Mouse (Mus musculus): ENCODE measurements around the gene Vmn1r199. TPM values are rescaled to one million over a fixed set of nuclear protein-coding genes. Genes with fewer than 3 reads are reported as not detected.

Vmn1r199 gene
- polyA plus RNA-seq, 1 experiment from 2014 or later, result not detected

DNA sequence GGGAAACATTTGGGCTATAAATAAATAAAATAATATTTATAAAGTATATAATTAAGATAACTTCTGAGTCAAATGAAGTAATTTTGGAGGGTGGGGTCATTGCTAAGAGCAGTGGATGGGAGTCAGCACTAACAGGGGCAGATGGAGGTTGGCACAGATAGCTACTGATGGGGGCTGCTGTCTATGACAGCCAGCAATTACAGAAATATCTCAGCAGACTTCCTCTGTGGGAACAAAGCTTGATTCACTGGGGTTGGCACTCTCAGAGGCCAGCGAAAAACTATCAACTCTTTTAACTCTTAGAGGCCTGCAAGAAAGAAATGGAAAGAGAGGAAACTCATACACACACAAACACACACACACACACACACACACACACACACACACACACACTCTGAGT lies 23.4 kb downstream of the Vmn1r199 start:
- 76% methylated on average over 1 of the region's 1 CpGs for WGBS
- no peaks in the 10 kb centered on the region; the same call in 1 of the 2 replicates for H3K9me3 ChIP-seq (ENCODE audit: control insufficient read depth, low read length)
- no peaks in the 10 kb centered on the region for H3K36me3 ChIP-seq (ENCODE audit: control insufficient read depth, insufficient read depth, low read length)
- ATAC-seq (ENCODE audit: low read depth), result no peak
- no peaks in the 10 kb centered on the region for H3K27me3 ChIP-seq (ENCODE audit: control insufficient read depth, insufficient read depth, low read length)
- H3K27ac ChIP-seq (ENCODE audit: low read depth, low read length), result no peak overlapping the region
- no peak overlapping the region for H3K9ac ChIP-seq (replicated peaks; ENCODE audit: low read depth, low read length)
- no peak overlapping the region for H3K4me3 ChIP-seq (ENCODE audit: low read depth, low read length)
- no peaks in the 10 kb centered on the region for H3K4me1 ChIP-seq (ENCODE audit: control insufficient read depth, insufficient read depth, low read length)
- H3K4me2 ChIP-seq (ENCODE audit: low read depth, low read length), result no peak overlapping the region

Other genes starting within 250 kb of the Vmn1r199 start
- not detected in 2 replicates for gene Vmn1r191, start 195.8 kb upstream of the Vmn1r199 start, polyA plus RNA-seq (2014; fragmentation: Nextera tagmentation; extraction: Ambion mirVana)
- not detected in 2 replicates for gene Vmn1r192, start 188.7 kb upstream of the Vmn1r199 start, polyA plus RNA-seq (2014; fragmentation: Nextera tagmentation; extraction: Ambion mirVana)
- 0.15 TPM in 1 of 2 replicates, not detected in the other for gene Vmn1r193, start 156.7 kb upstream of the Vmn1r199 start, polyA plus RNA-seq (2014; fragmentation: Nextera tagmentation; extraction: Ambion mirVana)
- not detected in 2 replicates for gene Vmn1r194, start 135.6 kb upstream of the Vmn1r199 start, polyA plus RNA-seq (2014; fragmentation: Nextera tagmentation; extraction: Ambion mirVana)
- gene Vmn1r195, start 109.3 kb upstream of the Vmn1r199 start, polyA plus RNA-seq (2014; fragmentation: Nextera tagmentation; extraction: Ambion mirVana), result not detected in 2 replicates
- not detected in 2 replicates for gene Vmn1r196, start 89.9 kb upstream of the Vmn1r199 start, polyA plus RNA-seq (2014; fragmentation: Nextera tagmentation; extraction: Ambion mirVana)
- not detected in 2 replicates for gene Vmn1r197, start 55.2 kb upstream of the Vmn1r199 start, polyA plus RNA-seq (2014; fragmentation: Nextera tagmentation; extraction: Ambion mirVana)
- gene Vmn1r198, start 29.5 kb upstream of the Vmn1r199 start, polyA plus RNA-seq (2014; fragmentation: Nextera tagmentation; extraction: Ambion mirVana), result not detected in 2 replicates
- not detected in 2 replicates for gene Vmn1r200, start 10.6 kb downstream of the Vmn1r199 start, polyA plus RNA-seq (2014; fragmentation: Nextera tagmentation; extraction: Ambion mirVana)
- gene Vmn1r201, start 92.1 kb downstream of the Vmn1r199 start, polyA plus RNA-seq (2014; fragmentation: Nextera tagmentation; extraction: Ambion mirVana), result not detected in 2 replicates
- not detected in 2 replicates for gene Vmn1r202, start 125.6 kb downstream of the Vmn1r199 start, polyA plus RNA-seq (2014; fragmentation: Nextera tagmentation; extraction: Ambion mirVana)
- gene Vmn1r203, start 138.3 kb downstream of the Vmn1r199 start, polyA plus RNA-seq (2014; fragmentation: Nextera tagmentation; extraction: Ambion mirVana), result not detected in 2 replicates
- gene Vmn1r204, start 173.4 kb downstream of the Vmn1r199 start, polyA plus RNA-seq (2014; fragmentation: Nextera tagmentation; extraction: Ambion mirVana), result not detected in 2 replicates
- gene Vmn1r205, start 213.2 kb downstream of the Vmn1r199 start, polyA plus RNA-seq (2014; fragmentation: Nextera tagmentation; extraction: Ambion mirVana), result not detected in 2 replicates
- not detected in 2 replicates for gene Vmn1r206, start 244.4 kb downstream of the Vmn1r199 start, polyA plus RNA-seq (2014; fragmentation: Nextera tagmentation; extraction: Ambion mirVana)